Mouse (Mus musculus) monocyte, adult 59 days (primary cell): ENCODE results near the gene Hsph1. TPM values are rescaled to one million over a fixed set of nuclear protein-coding genes. Genes with fewer than 3 reads are reported as not detected.

Source experiments
- total RNA-seq, 2 experiments: library from RNA; stranded (reverse); gene quantifications; one replicate each; pipeline ENCODE4 v1.2.4; 2023

Gene Hsph1
- total RNA-seq: 10 to 100 TPM; 53.0 to 64.5 TPM

DNA sequence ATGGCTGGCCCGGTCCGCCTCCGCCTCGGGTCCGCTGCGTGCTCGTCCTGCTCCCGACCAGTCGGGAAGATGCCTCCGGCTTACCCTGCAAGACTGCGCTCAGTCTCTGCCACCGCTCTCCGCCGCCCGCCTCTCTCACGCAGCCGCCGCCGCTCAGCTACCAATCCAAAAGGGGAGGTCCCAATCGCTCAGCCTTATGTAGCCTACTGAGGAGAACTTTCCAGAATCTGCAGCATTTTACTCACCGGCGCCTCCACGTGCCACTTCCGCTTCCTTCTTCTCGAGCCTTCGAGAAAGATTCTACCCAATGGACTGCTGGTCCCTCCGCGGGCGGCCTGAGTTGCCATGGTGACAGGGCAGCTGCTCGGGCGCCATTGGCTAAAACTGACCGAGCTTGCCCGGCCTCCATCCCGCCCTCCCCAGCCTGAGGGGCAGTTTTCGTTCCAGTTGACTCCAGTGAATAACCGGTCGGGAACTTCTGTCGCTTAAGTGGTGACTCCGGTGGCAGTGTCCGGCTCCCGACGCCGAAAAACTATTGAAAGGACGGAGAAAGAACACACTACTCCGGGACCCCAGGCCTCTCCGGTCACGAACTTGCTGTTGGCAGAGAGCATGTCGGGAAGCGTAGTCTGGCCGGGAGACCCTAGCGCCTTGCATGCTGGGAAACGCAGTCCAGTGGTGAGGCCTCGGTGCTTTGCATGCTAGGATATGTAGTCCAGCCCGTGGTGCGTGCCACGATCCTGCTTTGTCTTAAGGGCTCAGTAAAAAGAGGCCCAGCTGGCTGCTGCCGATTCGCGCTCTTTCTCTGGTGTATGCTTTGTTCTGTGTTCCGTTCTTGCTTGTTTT, at the start of gene Hsph1:
Gene Hsph1 (minus strand): TSS at position 302 of the 846 bp plus-strand sequence.

DNA sequence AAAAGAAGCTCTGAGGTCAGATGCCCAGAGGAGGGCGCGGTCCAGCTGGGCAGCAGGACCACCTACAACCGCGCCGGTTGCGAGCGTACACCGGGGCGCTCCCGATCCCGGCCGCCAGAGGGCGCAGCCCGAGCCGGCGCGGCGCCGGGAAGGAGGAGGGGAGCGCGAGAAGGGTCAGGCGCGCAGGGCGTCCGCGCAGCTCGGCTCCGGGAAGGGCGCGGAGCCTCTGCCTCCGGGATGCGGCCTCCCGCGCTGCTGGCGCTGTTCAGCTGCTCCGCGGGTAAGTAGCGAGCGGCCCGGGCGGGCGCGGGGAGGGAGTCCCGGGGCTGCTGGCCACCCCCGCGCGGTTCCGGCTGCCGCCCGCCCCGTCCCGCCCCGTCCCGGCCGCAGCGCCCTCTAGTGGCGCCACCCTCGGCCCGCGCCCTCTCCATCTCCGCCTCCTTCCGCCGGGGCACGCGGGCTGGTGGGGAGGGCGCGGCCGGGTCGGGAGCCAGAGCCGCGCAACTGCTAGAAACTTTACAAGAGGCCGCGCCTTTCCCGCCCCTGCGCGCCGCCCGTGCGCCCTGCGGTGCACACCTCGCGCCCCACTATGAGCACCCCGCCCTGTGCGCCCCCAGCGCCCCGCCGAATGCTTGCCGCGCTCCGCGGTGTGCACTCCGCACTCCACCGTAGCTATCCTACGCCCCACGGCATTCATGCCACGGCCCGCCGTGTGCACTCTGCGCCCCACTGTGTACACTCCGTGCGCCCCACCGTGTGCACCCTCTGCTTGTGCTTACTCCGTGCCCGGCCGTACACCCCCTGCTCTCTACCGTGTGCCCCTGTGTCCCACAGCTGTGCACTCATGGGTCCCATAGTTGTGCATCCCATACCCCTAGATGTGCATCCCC, 42.2 kb upstream of the Hsph1 start, which contains the start of gene B3glct:
Gene B3glct (plus strand): TSS at position 131 of the 890 bp plus-strand sequence.

Other genes starting within 250 kb of the Hsph1 start
- gene Medag, start 224.6 kb downstream of the Hsph1 start, total RNA-seq: not detected
- gene Tex26, start 196.7 kb downstream of the Hsph1 start, total RNA-seq: not detected
- gene Wdr95, start 107.7 kb downstream of the Hsph1 start, total RNA-seq: not detected
- 1 to 10 TPM; 4.7 to 7.2 TPM for gene B3glct, start 41.9 kb upstream of the Hsph1 start, total RNA-seq